Mouse (Mus musculus): ENCODE measurements around the gene Nfasc.

GRCm38 (mm10) chr1:132580063-132580462, 161.5 kb downstream of the Nfasc start:
- TF ChIP-seq POLR2A (IDR thresholded peaks at IDR 0.05; ENCODE audit: control insufficient read depth, extremely low read depth, insufficient read depth, low read length, poor library complexity) (no peak), CTCF (IDR thresholded peaks at IDR 0.05; ENCODE audit: borderline replicate concordance, control insufficient read depth, extremely low read depth, insufficient read depth, low read length, poor library complexity) (no peak)

Measured in thymus, adult 2 months (tissue).